Mouse (Mus musculus): ENCODE measurements around the gene Immp1l. TPM values are rescaled to one million over a fixed set of nuclear protein-coding genes. Genes with fewer than 3 reads are reported as not detected.

Gene Immp1l
- polyA plus RNA-seq (2012; rRNA removed; ENCODE audit: low replicate concordance): 1.2 and 1.6 TPM in 2 replicates

GRCm38 (mm10) chr2:105903896-105904756 is at the start of gene Immp1l, which contains the start of gene Elp4:
Gene Immp1l, plus strand, starts transcription at chr2:105904638.
Gene Elp4, minus strand, starts transcription at chr2:105904564.

DNA sequence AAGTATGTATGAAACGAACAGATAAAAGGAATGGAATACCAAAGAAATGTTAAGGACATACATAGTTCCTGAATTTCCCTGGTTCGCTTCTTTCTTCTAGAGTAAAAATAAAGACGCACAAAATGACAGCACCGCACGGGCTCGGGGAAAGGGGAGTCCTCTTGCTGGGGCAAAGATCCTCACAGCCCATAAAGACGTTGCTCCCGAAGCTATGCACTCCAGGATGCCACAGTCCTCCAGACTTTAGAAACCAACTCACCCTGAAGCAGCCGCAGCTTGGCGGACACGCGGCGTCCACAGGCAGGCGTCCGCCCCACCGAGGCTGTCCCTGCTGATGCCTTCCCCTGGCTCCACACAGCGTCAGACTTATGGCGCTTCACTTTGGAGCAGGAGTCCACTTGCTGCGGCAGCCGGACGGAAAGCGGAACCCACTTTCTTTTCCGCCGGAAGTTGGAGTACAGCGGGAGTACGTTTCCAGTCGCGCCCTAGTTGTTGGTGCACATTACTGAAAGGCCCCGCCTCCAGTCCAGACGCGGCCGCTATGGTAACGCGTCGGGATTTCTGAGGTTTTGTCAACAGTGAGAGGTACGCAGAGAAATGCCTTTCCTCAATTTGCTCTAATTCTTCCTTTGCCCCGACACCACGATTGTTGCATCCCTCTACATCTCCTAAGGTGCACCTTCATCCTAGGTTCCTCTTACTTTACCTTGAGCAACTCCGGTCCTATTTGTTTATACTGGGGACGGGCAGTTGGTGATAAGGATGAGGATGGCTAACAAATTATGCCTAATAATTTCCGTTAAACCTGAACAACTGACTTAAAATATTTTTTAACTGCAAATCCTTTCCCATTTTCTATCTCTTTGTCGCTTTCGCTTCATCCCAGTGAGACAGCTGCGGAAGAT is 98.6 kb downstream of the Immp1l start, which contains the start of gene Dnajc24:
TSS of gene Dnajc24 (minus strand) at position 715 of the 905 bp plus-strand sequence.

Other genes with a start within 250 kb of the Immp1l start
- gene Pax6, start 235.7 kb upstream of the Immp1l start, polyA plus RNA-seq (2012; rRNA removed; ENCODE audit: low replicate concordance): 0.79 and 1.0 TPM in 2 replicates
- 2.7 and 5.2 TPM in 2 replicates for gene Elp4, start 74 bp upstream of the Immp1l start, polyA plus RNA-seq (2012; rRNA removed; ENCODE audit: low replicate concordance)
- 3.8 and 4.6 TPM in 2 replicates for gene Dnajc24, start 98.9 kb downstream of the Immp1l start, polyA plus RNA-seq (2012; rRNA removed; ENCODE audit: low replicate concordance)

Data from duodenum, adult 2 months (tissue).